Mouse (Mus musculus): ENCODE data around the gene Agmo.

Gene Agmo

DNA sequence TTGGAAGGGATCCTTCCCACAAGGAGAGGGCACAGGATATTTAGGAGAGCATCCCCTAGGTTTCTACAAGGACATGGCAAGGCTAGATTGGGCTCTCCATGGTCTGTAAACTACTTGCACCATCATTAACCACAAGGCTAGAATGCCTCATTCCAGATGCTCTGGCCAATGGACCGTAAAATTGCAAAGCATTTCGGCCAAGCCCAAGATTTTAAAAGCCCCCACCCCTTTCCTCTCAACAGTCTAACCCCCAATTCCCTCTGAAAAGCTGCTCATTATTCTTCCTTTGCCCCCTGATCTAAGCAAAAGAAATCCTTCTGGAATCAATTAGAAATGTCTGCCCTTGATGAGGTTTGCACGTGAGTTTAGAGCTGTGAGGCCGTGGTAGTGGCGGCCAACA is 185.3 kb downstream of the Agmo start:
- DNase-seq (ENCODE audit: inconsistent ontology term): no peak

- no peak for DNase-seq (ENCODE audit: inconsistent ontology term)
Measured at GRCm38 (mm10) chr12:37434466-37434865, 193.0 kb downstream of the Agmo start.

DNA sequence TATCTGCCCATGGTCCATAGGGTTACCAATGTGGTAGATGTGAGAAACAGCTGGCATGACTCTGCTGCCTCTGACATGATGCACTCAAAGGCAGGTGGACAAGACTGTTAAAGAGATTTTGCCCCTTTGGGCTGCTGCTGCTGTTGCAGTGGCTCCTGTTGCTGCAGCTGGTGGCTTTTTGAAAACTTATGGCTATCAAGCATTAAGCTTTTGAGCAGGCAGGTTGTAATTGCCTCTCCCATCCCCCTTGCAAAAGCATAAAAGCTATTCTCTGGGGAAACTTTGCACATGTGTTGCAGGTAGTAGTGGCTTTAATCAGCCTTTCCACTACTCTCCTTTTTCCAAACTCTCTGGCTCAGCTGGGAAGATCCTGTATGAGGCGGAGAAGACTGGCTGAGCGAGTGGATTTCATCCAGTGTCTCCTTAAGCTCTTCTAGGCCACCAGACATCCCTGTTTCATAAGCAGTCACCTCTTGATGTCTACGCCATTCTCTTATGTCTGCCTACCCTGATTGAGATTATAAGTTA is 201.1 kb downstream of the Agmo start:
- DNase-seq (ENCODE audit: inconsistent ontology term): no peak

DNA sequence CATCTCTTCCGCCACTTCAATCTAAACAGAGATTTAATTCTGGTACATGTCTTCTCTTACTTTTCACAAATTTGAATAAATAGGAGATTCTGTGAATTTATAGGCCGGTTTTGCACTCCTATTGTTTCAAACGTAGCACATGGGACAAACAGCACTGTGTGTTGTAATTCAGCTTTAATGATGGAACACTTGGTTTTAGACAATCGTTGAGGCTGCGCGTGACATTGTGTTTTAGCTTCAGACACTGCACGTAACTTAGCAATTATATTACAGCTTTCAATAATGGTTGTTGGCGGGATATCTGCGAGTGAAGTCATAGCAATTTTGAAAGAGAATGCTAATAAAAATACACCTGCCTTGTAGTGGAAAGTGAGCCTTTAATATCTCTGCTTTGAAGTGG is 203.8 kb downstream of the Agmo start:
- no peak for DNase-seq (ENCODE audit: inconsistent ontology term)

DNA sequence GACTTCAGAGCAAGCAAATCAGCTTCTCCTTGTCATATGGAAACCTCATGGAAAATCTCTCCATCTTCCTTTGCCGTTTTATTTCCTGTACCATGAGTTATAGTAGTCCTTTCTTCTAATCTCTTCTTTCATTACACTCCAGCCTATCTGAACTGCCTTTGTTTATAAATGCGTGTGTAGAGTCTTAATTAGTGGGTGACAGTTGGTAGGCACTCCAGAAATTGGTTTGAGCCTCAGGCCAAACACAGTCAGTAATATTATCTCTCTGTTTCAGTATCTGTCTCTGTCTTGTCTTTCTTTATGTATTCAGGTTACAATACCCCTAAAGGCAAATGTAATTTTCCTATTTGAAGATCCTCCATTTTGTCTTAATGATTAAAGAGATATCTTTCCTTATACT is 208.2 kb downstream of the Agmo start:
- no peak for DNase-seq (ENCODE audit: inconsistent ontology term)

- peak; percentile 24 for DNase-seq (ENCODE audit: inconsistent ontology term)
Measured at GRCm38 (mm10) chr12:37450366-37451156, 209.1 kb downstream of the Agmo start.

- no peak for DNase-seq (ENCODE audit: inconsistent ontology term)
Measured at GRCm38 (mm10) chr12:37471631-37472030, 230.2 kb downstream of the Agmo start.

GRCm38 (mm10) chr12:37476849-37477248 is 235.4 kb downstream of the Agmo start:
- DNase-seq (ENCODE audit: inconsistent ontology term): no peak

DNA sequence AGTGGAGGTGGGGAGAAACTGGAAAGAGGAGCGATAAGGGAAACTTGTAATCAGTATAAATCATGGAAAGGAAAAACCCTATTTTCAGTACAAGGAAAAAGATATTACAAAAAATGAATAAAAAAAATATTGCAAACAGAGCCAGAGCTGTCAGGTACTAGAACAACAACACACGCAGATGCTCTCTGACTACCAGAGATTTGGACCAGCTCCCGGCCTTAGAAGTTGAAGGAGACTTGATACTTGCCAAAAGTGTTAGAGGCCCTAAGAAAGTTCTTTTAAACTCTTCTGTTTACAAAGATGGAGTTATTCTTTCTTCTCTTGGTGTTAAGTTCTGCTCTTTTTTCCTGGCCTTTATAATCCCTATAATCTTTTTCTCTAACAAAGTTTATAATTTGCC is 246.6 kb downstream of the Agmo start:
- no peak for DNase-seq (ENCODE audit: inconsistent ontology term)

- DNase-seq (ENCODE audit: inconsistent ontology term): no peak
Measured at GRCm38 (mm10) chr12:37498871-37499270, 257.4 kb downstream of the Agmo start.

- DNase-seq (ENCODE audit: inconsistent ontology term): peak; percentile 26
Measured at GRCm38 (mm10) chr12:37507406-37507805, 266.0 kb downstream of the Agmo start.

GRCm38 (mm10) chr12:37507826-37508225 is 266.4 kb downstream of the Agmo start:
- DNase-seq (ENCODE audit: inconsistent ontology term): no peak

DNA sequence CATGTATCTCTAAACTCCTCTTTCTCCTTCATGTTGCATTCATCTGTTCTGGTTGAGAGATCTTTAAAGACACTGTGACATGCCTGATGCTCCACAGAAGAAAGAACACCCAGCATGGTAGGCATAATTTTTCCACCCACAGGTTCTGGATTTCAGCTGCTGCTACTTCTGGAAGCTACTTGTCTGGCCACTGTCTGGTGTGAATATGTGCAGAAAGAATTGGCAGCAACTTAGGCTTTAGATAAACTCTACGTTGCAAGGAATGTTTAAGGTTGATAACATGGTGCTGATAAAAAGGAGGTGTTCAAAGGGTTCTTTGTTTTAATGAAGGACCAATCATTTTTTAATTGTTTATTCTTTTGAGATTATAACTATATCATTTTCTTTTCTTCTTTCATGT is 280.3 kb downstream of the Agmo start:
- DNase-seq (ENCODE audit: inconsistent ontology term): no peak

DNA sequence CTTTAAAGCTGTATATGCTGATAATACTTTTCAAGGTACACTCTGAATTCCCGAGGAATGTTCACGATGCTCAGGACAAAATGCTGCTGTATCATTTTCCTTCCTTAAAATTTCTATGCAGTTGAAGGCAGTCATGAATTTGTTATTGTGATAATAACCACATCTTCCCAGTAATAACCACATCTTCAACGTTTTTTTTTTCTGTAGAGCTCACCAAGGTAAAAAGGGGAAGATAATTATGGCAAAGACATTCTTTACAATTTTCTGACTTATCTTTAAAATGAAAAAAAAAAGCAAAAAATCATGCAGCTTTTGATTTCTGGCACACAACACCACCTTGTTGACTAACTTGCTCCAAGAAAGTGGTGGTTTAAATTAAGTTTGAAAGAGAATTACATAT is 283.2 kb downstream of the Agmo start:
- DNase-seq (ENCODE audit: inconsistent ontology term): no peak

- DNase-seq (ENCODE audit: inconsistent ontology term): no peak
Measured at GRCm38 (mm10) chr12:37540994-37541393, 299.6 kb downstream of the Agmo start.

DNA sequence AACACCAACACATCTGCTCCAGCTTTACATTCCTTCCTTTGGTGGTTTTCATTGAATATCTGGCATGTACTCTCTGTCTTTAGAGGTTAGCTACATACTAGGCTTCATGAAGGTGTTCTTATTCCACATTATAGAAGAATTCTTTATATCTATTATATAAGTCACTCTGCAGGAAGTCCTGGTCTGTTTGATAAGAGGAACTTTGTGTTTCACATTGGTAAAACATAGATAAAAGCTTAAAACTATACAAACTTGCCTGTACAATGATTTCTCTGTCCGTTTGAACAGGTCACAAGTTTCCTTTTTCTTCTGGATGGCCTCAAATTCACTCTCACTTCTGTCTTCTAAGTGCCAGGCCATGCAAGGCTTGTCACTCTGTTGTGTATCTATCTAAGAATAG is 316.8 kb downstream of the Agmo start:
- no peak for DNase-seq (ENCODE audit: inconsistent ontology term)

- no peak for DNase-seq (ENCODE audit: inconsistent ontology term)
Measured at GRCm38 (mm10) chr12:37565882-37566596, 324.6 kb downstream of the Agmo start.

- DNase-seq (ENCODE audit: inconsistent ontology term): no peak
Measured at GRCm38 (mm10) chr12:37571922-37572321, 330.5 kb downstream of the Agmo start.

- no peak for DNase-seq (ENCODE audit: inconsistent ontology term)
Measured at GRCm38 (mm10) chr12:37582777-37583176, 341.3 kb downstream of the Agmo start.

DNA sequence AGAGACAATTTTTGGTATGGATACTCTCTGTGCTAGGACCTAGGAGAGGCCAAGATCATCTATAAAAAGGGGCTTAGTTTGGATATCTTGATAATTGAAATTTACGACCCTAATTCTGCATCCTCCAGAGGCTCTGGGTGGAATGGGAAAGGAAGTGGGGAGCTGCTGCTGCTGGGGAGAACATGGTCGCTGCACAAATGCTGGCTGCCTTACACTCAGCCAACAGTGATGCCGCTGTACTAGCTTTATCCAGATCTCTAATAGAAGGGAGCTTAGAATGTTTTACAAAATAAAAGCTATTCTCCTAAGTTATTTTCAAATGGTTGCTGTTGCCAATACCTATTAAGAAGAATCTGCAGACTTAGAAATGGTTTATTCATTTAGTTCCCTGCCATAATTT is 351.4 kb downstream of the Agmo start:
- no peak for DNase-seq (ENCODE audit: inconsistent ontology term)

DNA sequence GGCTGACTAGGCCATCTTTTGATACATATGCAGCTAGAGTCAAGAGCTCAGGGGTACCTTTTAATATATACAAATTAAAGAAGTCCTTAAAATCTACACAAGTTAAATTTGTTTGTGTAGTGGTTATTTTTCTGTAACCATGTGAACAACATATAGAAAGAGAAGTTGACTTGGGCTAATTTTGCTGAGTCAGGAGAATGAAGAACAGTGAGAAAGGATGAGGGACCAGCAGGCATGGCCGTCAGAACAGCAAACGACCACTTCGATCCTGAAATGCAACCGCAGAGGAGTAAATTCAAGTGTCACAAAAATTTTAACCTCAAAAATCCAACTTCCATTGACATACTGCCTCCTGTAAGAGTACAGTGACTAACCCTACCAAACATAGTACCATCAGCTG is 371.4 kb downstream of the Agmo start:
- DNase-seq (ENCODE audit: inconsistent ontology term): no peak

- DNase-seq (ENCODE audit: inconsistent ontology term): peak; percentile 49
Measured at GRCm38 (mm10) chr12:37614769-37615168, 373.3 kb downstream of the Agmo start.

GRCm38 (mm10) chr12:37624078-37624477 is 382.6 kb downstream of the Agmo start:
- no peak for DNase-seq (ENCODE audit: inconsistent ontology term)

All from Muller cell, postnatal 12 days (primary cell).